Mouse (Mus musculus): ENCODE results near the gene Zfp931. TPM values are rescaled to one million over a fixed set of nuclear protein-coding genes. Genes with fewer than 3 reads are reported as not detected.

Gene Zfp931
- polyA plus RNA-seq, 1 experiment from 2014 or later = 2.9 TPM

GRCm38 (mm10) chr2:178120651-178121374 lies 42.5 kb upstream of the Zfp931 start:
- Histone ChIP-seq H3K27ac (ENCODE audit: low read depth) (no peak overlapping the region), H3K4me1 (ENCODE audit: insufficient read depth) (0 out of 2 replicates have a peak, but pooled peaks cover 4% of the 10 kb centered on the region), H3K27me3 (ENCODE audit: insufficient read depth, low read length) (peaks cover 20% of the 10 kb centered on the region), H3K9me3 (ENCODE audit: low read length) (no peaks in the 10 kb centered on the region), H3K4me3 (ENCODE audit: low read depth, low read length) (no peak overlapping the region), H3K4me2 (ENCODE audit: low read depth, low read length) (no peak overlapping the region), H3K36me3 (replicated peaks; ENCODE audit: insufficient read depth, low read length) (no peaks in the 10 kb centered on the region), H3K9ac (replicated peaks) (no peak overlapping the region)
- TF ChIP-seq CTCF (IDR thresholded peaks at IDR 0.05; ENCODE audit: low read depth) (no peak), EP300 (IDR thresholded peaks at IDR 0.05; ENCODE audit: low read depth) (no peak)
- DNase-seq (no peak), ATAC-seq (no peak)
- WGBS (ENCODE audit: insufficient replicate concordance) = 79% methylated on average over 8 of the region's 8 CpGs

GRCm38 (mm10) chr2:178120356-178120645 lies 42.0 kb upstream of the Zfp931 start:
- Histone ChIP-seq H3K9me3 (ENCODE audit: low read length) (no peaks in the 10 kb centered on the region), H3K27ac (ENCODE audit: low read depth) (no peak overlapping the region), H3K36me3 (replicated peaks; ENCODE audit: insufficient read depth, low read length) (no peaks in the 10 kb centered on the region), H3K27me3 (ENCODE audit: insufficient read depth, low read length) (peaks cover 20% of the 10 kb centered on the region), H3K4me2 (ENCODE audit: low read depth, low read length) (no peak overlapping the region), H3K4me3 (ENCODE audit: low read depth, low read length) (no peak overlapping the region), H3K9ac (replicated peaks) (no peak overlapping the region), H3K4me1 (ENCODE audit: insufficient read depth) (0 out of 2 replicates have a peak, but pooled peaks cover 4% of the 10 kb centered on the region)
- TF ChIP-seq CTCF (IDR thresholded peaks at IDR 0.05; ENCODE audit: low read depth) (no peak), EP300 (IDR thresholded peaks at IDR 0.05; ENCODE audit: low read depth) (no peak)
- ATAC-seq (no peak), DNase-seq (no peak)

GRCm38 (mm10) chr2:178119561-178120355 lies 41.5 kb upstream of the Zfp931 start:
- Histone ChIP-seq H3K4me3 (ENCODE audit: low read depth, low read length) (no peak overlapping the region), H3K36me3 (replicated peaks; ENCODE audit: insufficient read depth, low read length) (no peaks in the 10 kb centered on the region), H3K9ac (replicated peaks) (no peak overlapping the region), H3K9me3 (ENCODE audit: low read length) (no peaks in the 10 kb centered on the region), H3K4me1 (ENCODE audit: insufficient read depth) (0 out of 2 replicates have a peak, but pooled peaks cover 4% of the 10 kb centered on the region), H3K4me2 (ENCODE audit: low read depth, low read length) (no peak overlapping the region), H3K27me3 (ENCODE audit: insufficient read depth, low read length) (peaks cover 20% of the 10 kb centered on the region), H3K27ac (ENCODE audit: low read depth) (no peak overlapping the region)
- ATAC-seq (no peak), DNase-seq (no peak)
- WGBS (ENCODE audit: insufficient replicate concordance) = 18% methylated on average over 19 of the region's 19 CpGs
- TF ChIP-seq CTCF (IDR thresholded peaks at IDR 0.05; ENCODE audit: low read depth) = no peak
- TF ChIP-seq EP300 (IDR thresholded peaks at IDR 0.05; ENCODE audit: low read depth) = no peak

- Histone ChIP-seq H3K27ac (ENCODE audit: low read depth) (no peak within 1 kb of the TSS), H3K9me3 (ENCODE audit: low read length) (no peaks in the 10 kb centered on the region), H3K36me3 (replicated peaks; ENCODE audit: insufficient read depth, low read length) (no peaks in the 10 kb centered on the region), H3K27me3 (ENCODE audit: insufficient read depth, low read length) (peaks cover 20% of the 10 kb centered on the region), H3K9ac (replicated peaks) (no peak within 1 kb of the TSS), H3K4me1 (ENCODE audit: insufficient read depth) (0 out of 2 replicates have a peak, but pooled peaks cover 4% of the 10 kb centered on the region), H3K4me3 (ENCODE audit: low read depth, low read length) (peak within 1 kb of the TSS; percentile 25), H3K4me2 (ENCODE audit: low read depth, low read length) (peak within 1 kb of the TSS; percentile 54; the same call in 1 of the 2 replicates)
- 6% methylated on average over 43 of the region's 45 CpGs for WGBS (ENCODE audit: insufficient replicate concordance)
- ATAC-seq (no peak), DNase-seq (no peak)
- TF ChIP-seq CTCF (IDR thresholded peaks at IDR 0.05; ENCODE audit: low read depth) (no peak), EP300 (IDR thresholded peaks at IDR 0.05; ENCODE audit: low read depth) (no peak)
These were observed 40.7 kb upstream of the Zfp931 start, which contains the start of gene Phactr3 for GRCm38 (mm10) chr2:178118801-178119560. Phactr3 (plus strand) TSS chr2:178118975.

- no peak for ATAC-seq
- Histone ChIP-seq H3K36me3 (replicated peaks; ENCODE audit: insufficient read depth, low read length) (no peaks in the 10 kb centered on the region), H3K4me3 (ENCODE audit: low read depth, low read length) (no peak overlapping the region), H3K9ac (replicated peaks) (no peak overlapping the region), H3K4me1 (ENCODE audit: insufficient read depth) (0 out of 2 replicates have a peak, but pooled peaks cover 4% of the 10 kb centered on the region), H3K27me3 (ENCODE audit: insufficient read depth, low read length) (peaks cover 20% of the 10 kb centered on the region), H3K9me3 (ENCODE audit: low read length) (no peaks in the 10 kb centered on the region), H3K27ac (ENCODE audit: low read depth) (no peak overlapping the region), H3K4me2 (ENCODE audit: low read depth, low read length) (no peak overlapping the region)
- TF ChIP-seq CTCF (IDR thresholded peaks at IDR 0.05; ENCODE audit: low read depth) (peak; percentile 61), EP300 (IDR thresholded peaks at IDR 0.05; ENCODE audit: low read depth) (no peak)
- WGBS (ENCODE audit: insufficient replicate concordance) = 27% methylated on average over 12 of the region's 12 CpGs
- DNase-seq = no peak
These were observed 39.7 kb upstream of the Zfp931 start for GRCm38 (mm10) chr2:178117946-178118345.

GRCm38 (mm10) chr2:178101957-178102356 lies 23.7 kb upstream of the Zfp931 start:
- Histone ChIP-seq H3K4me2 (ENCODE audit: low read depth, low read length) (no peak overlapping the region), H3K4me1 (ENCODE audit: insufficient read depth) (no peaks in the 10 kb centered on the region), H3K27ac (ENCODE audit: low read depth) (no peak overlapping the region), H3K9ac (replicated peaks) (no peak overlapping the region), H3K27me3 (ENCODE audit: insufficient read depth, low read length) (no peaks in the 10 kb centered on the region), H3K4me3 (ENCODE audit: low read depth, low read length) (no peak overlapping the region), H3K36me3 (replicated peaks; ENCODE audit: insufficient read depth, low read length) (no peaks in the 10 kb centered on the region), H3K9me3 (ENCODE audit: low read length) (no peaks in the 10 kb centered on the region)
- TF ChIP-seq EP300 (IDR thresholded peaks at IDR 0.05; ENCODE audit: low read depth) (no peak), CTCF (IDR thresholded peaks at IDR 0.05; ENCODE audit: low read depth) (peak; percentile 60)
- DNase-seq (peak; percentile 35), ATAC-seq (no peak)
- WGBS (ENCODE audit: insufficient replicate concordance) = 8% methylated on average over 7 of the region's 7 CpGs

Measured in liver, postnatal 0 days (tissue).